ENCODE assay signal across 8 mouse cellular contexts in the genomic region with DNA sequence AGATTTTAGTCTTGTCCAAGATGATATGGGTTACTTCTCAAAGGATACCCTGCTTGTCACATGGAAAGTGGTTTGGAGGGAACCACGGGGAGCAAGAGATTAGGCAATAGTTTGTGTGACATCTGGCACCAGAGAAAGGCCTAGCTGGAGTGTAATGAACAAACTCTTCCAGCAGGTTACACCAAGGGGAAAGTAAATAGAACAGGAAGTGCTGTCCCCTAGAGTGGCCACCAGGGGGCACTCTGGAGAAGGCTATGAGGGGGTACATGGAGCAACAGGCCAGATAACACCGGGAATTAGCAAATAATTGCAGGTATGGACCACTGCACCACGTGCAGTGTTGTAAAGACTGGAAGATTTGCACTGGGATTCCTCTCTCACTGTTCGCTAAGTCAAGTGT. TPM values are rescaled to one million over a fixed set of nuclear protein-coding genes. Genes with fewer than 3 reads are reported as not detected.
A peak's percentile ranks its signal among the peaks of the same experiment; 100 is the strongest.
DNase-seq lines count a peak whose midpoint lies in the region; ATAC-seq lines count a peak whose summit lies in the region.

No protein-coding gene starts in this region.

- DNase-seq in hindbrain, embryonic 10.5 days (ENCODE audit: low spot score), result peak; percentile 41
- peak; percentile 53 for DNase-seq in CD4-positive helper T cell, adult 2 months (ENCODE audit: low read depth, low spot score)
- peak; percentile 89 for DNase-seq in adrenal gland, postnatal 14 days
- DNase-seq in embryo, embryonic 9.5 days (ENCODE audit: extremely low spot score), result peak; percentile 39
- peak; percentile 62 for DNase-seq in limb, embryonic 10.5 days (ENCODE audit: low spot score)
- peak; percentile 51 for DNase-seq in retina, postnatal 1 day
- no peak for DNase-seq in MN1 (ENCODE audit: low spot score)

- H3K9ac ChIP-seq in hindbrain, embryonic 12.5 days, result no peak overlapping the region

- 62% methylated on average over 4 of the region's 4 CpGs for WGBS in hindbrain, embryonic 10.5 days
- 60% methylated on average over 4 of the region's 4 CpGs for WGBS in hindbrain, embryonic 12.5 days
- WGBS in limb, embryonic 10.5 days, result 58% methylated on average over 4 of the region's 4 CpGs

- ATAC-seq in hindbrain, embryonic 12.5 days (ENCODE audit: low FRiP score), result no peak; the same call in 1 of the 2 replicates

- H3K36me3 ChIP-seq in hindbrain, embryonic 10.5 days, result no peaks in the 10 kb centered on the region
- no peaks in the 10 kb centered on the region for H3K36me3 ChIP-seq in hindbrain, embryonic 12.5 days
- H3K36me3 ChIP-seq in limb, embryonic 10.5 days, result no peaks in the 10 kb centered on the region

- H3K9me3 ChIP-seq in hindbrain, embryonic 10.5 days, result no peaks in the 10 kb centered on the region
- no peaks in the 10 kb centered on the region for H3K9me3 ChIP-seq in hindbrain, embryonic 12.5 days (replicated peaks)
- H3K9me3 ChIP-seq in limb, embryonic 10.5 days (replicated peaks), result no peaks in the 10 kb centered on the region

- H3K4me3 ChIP-seq in hindbrain, embryonic 10.5 days, result no peak overlapping the region
- H3K4me3 ChIP-seq in hindbrain, embryonic 12.5 days, result no peak overlapping the region
- no peak overlapping the region for H3K4me3 ChIP-seq in limb, embryonic 10.5 days

- no peaks in the 10 kb centered on the region for H3K4me1 ChIP-seq in hindbrain, embryonic 10.5 days (replicated peaks)
- H3K4me1 ChIP-seq in hindbrain, embryonic 12.5 days, result no peaks in the 10 kb centered on the region
- H3K4me1 ChIP-seq in limb, embryonic 10.5 days, result peaks cover 6% of the 10 kb centered on the region

- no peak overlapping the region for H3K27ac ChIP-seq in hindbrain, embryonic 10.5 days
- H3K27ac ChIP-seq in hindbrain, embryonic 12.5 days, result no peak overlapping the region
- H3K27ac ChIP-seq in limb, embryonic 10.5 days, result no peak overlapping the region

- no peak overlapping the region for H3K4me2 ChIP-seq in hindbrain, embryonic 12.5 days (replicated peaks)

- no peaks in the 10 kb centered on the region for H3K27me3 ChIP-seq in hindbrain, embryonic 10.5 days (ENCODE audit: insufficient read depth, poor library complexity, severe bottlenecking)
- H3K27me3 ChIP-seq in hindbrain, embryonic 12.5 days, result no peaks in the 10 kb centered on the region
- H3K27me3 ChIP-seq in limb, embryonic 10.5 days (ENCODE audit: low read depth, poor library complexity, severe bottlenecking), result no peaks in the 10 kb centered on the region

RNA-seq across cellular contexts. Expression of gene Paqr9, which starts 19.0 kb away (rescaled TPM):
- 0.14 and 0.18 TPM in 2 replicates for polyA plus RNA-seq in hindbrain, embryonic 10.5 days (2016; fragmentation: Nextera tagmentation; extraction: Ambion mirVana)
- polyA plus RNA-seq in hindbrain, embryonic 12.5 days (2016; fragmentation: Nextera tagmentation; extraction: Ambion mirVana), result 1.2 TPM in 2 replicates
- total RNA-seq in adrenal gland, postnatal 14 days (2021), result 9.8 and 20.8 TPM in 2 replicates
- polyA plus RNA-seq in limb, embryonic 10.5 days (2016; fragmentation: Nextera tagmentation; extraction: Ambion mirVana), result 0.09 and 0.10 TPM in 2 replicates

RNA-seq across cellular contexts. Expression of gene U2surp, which starts 28.7 kb away (rescaled TPM):
- 101 and 129 TPM in 2 replicates for polyA plus RNA-seq in hindbrain, embryonic 10.5 days (2016; fragmentation: Nextera tagmentation; extraction: Ambion mirVana)
- 159 and 182 TPM in 2 replicates for polyA plus RNA-seq in hindbrain, embryonic 12.5 days (2016; fragmentation: Nextera tagmentation; extraction: Ambion mirVana)
- 62.2 and 63.0 TPM in 2 replicates for total RNA-seq in adrenal gland, postnatal 14 days (2021)
- 124 and 130 TPM in 2 replicates for polyA plus RNA-seq in limb, embryonic 10.5 days (2016; fragmentation: Nextera tagmentation; extraction: Ambion mirVana)
